Mouse (Mus musculus) kidney, postnatal 14 days (tissue): ENCODE measurements at regions not wholly inside any gene's neighbourhood (a gene's known extent, or its start where the extent isn't known, plus 50 kb on each side); places are given as distances from the start of the nearest gene placed in this dataset.

Experiments
- DNase-seq: peaks from one replicate; pipeline ENCODE4 v3.0.0; 2022; ENCODE audit warnings: mixed read lengths

DNA sequence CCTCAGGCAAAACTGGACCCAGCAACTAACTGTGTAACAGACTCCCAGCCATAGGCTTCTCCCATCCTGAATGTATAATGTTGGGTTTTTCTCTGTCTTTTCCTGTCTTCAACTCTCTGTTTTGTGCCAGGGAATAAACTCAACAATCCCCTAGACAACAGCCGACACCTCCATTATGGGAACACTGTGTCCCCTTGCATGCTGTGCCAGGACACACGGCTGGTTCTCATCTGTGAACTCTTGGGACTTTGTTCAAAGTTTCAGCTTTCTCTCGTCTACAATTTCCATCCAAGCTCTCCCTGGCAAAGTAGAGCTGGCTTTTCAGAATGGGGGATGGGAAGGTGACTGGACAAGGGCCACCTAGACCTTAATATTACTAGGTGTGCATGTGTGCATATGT, 56.1 kb upstream of the Kcng1 start:
- no peak for DNase-seq

DNA sequence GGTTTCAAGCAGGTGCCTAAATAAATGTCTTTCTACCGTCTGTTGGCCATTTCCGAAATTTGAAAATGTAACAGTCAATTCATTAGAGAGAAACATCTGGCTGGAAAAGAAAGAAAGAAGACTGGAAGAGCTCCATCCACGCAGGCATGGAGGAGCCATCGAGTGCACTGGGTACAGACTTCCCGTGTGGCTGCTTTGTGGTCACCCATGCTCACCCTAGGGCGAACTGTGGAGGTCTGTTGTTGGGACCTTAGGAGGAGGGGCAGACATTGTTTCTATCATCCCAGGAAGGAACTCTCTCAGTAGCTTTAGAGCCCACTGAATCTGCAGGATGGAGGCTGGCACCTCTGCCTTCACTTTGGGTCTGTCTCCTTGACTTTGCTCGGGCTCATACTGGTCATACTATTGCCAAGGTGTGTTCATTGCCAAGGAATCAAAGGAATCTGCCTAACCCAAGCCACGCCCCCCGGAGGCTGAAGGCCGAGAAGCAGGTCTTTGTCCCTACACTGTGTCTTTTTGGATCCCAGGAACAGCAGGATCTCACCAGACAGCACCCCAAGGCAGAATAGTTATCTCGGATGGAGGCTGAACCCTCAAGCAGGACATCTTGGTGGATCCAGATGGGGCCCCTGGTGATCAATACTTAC, 54.3 kb upstream of the Kcng1 start:
- no peak for DNase-seq

DNA sequence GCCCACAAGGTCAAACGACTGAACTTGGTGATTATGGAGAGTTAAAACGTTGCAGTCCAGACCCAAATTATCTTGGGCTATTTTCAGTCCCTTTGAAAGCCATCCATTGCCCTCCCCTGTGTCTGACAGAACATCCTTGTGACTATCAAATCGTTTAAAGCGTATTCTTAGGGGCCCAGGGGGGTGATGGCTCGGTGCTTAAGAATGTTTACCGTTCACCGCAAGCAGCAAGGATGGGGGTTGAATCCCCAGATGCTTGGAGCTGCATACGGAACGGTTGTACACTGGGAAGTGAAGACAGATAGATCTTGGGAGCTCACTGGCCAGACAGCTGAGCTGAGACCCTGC, 52.7 kb upstream of the Kcng1 start:
- DNase-seq = no peak

DNA sequence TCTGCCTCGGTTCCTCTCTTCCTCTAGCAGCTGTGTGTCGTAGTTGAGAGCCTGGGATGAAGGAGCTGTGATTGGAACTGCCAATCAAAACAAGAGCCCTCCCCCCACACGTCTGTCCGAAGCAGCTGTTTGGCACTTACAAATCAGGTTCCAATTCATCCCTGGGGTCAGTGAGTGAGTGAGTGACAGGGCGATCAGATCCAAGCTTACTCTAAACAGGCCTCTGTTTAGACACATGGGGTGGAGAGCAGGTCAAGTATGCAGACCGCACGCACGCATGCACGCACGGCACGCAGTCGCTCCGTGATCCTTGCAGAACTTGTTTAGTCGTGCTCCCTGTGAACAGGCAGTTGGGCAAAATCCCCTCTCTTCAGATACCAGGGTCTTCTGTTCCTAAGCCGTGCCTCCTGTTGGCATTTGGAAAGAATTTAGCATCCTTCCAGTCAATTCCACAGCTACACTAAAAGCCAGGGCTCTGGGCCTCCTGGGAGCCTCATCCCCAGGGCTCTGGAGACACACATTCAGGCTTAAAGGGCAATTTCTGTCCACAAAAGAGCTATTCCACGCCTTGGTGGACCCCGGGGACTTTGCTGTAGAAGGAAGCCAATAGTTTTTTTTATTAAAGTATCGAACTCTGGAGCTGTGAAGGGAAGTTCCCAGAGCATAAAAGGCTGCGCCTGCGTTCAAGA, 52.2 kb upstream of the Kcng1 start:
- no peak for DNase-seq

DNA sequence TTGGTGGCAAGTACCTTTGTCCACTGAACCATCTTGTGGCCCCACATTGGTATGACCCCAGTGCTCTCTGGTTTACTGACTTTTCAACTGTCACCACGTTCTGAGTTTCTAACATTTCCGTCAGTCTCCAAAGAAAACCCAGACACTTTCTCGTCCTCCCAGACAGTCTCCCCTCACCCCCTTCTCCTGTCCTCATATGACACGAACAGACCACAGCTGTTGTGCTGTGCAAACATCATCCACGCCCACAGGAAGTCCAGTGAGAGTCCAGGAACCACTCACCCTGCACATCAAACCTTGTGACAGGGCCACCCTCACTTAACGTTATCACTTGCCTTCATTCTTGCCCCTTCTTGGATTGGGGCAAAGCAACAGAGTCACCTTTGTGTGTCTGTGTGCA, 51.4 kb upstream of the Kcng1 start:
- DNase-seq = peak; percentile 46
